Mouse (Mus musculus) kidney, adult 9 months (tissue): Measurements from ENCODE around the gene Gbgt1.
"Not testable (repeated sequence)": the region's sequence is repeated elsewhere in the genome, so short reads cannot be mapped to it uniquely, and the experiment has no call there.

Source experiments
- DNase-seq: peaks from one replicate; pipeline ENCODE4 v3.0.0; 2022

Gene Gbgt1

DNA sequence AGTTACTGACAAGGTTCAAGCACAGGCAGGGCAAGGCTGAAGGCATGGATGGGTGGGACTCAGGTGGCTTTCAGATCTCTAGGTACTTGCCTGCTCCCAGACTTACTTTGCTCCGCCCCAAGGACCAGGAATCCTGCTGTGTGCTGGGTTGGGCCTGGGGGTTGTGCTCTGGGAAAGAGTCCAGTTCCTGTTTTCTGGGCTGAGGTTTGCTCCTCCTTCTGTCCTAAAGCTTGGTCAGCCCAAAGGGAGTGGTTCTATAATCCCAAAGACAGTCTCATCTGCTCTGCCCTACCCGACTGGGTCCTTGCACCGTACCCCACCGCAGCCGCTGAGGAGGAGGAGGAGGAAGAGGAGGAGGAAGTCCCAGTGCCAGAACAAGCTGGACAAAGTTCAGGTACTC is at the start of gene Gbgt1:
Gene Gbgt1 (plus strand): TSS at position 221 of the 400 bp plus-strand sequence.
- DNase-seq: no peak

DNA sequence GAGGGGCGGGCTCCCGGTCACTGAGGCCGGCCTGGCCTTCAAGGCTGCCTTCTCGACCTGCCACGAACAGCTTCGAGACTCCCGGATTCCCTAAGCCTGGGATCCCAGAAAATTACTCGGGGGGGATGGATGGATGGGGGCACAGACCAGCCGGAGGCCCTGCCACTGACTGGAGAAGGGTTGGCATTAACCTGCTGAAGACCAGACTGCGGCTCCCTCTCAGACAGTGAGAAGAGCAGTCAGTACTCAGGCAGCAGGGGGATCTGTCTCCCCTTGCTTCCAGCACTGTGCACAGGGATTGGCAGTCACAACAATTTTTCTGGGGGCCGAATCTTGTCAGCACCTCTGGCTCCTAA is 49.4 kb upstream of the Gbgt1 start:
- DNase-seq: no peak

DNA sequence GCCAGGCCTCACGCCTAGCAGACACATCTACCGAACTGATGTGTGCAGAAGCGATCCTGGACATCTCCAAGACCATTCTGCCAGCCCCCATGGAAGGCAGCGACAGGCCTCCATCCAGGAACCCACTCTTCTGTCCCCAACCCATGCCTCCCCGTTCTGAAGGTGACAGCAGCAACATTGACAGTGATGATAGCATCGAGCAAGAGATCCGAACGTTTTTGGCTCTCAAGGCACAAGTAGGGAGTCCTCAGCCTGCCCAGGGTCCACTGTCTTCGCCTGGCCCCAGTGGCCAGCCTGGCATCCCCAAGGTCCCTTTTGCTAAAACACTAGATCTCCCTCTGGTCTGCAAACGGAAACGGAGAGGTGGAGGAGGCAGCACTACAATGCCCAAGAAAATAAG is 45.0 kb upstream of the Gbgt1 start:
- DNase-seq: no peak

DNA sequence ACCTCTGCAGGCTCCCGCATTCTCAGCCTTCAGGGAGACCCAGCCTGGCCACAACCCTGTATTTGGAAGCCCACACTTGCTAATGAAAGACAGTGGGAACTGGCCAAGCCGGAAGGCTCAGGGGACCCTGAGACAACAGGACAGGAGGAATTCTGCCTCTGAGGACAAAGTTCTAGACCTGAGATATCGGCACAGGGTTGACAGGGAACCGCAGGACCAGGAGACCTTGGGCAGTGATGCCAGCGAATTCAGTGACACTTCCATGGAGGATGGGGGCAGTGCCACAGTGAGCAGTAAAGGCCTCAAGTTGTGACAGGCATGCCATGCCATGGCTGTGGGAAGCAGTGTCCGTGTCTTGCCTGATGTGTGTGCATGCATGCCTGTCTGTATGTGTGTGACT is 43.2 kb upstream of the Gbgt1 start:
- no peak for DNase-seq

DNA sequence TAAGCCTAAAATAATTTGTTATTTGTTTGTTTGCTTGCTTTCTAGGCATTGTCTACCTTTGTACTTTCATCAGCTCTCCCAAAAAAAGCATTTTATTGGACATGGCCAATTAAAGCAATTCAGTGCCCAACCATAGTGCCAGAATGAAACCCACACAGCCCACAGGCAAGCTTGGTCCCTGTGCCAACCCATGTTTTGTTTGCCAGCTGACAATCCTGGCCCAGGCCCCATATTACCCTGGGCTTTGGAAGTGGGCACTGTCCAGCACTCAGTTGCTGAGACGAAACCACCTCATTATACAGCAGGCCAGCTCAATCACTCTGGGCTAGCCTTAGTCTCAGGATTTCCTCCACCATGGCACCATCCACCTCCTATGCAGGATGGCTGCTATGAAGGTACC is 40.1 kb upstream of the Gbgt1 start:
- no peak for DNase-seq

DNA sequence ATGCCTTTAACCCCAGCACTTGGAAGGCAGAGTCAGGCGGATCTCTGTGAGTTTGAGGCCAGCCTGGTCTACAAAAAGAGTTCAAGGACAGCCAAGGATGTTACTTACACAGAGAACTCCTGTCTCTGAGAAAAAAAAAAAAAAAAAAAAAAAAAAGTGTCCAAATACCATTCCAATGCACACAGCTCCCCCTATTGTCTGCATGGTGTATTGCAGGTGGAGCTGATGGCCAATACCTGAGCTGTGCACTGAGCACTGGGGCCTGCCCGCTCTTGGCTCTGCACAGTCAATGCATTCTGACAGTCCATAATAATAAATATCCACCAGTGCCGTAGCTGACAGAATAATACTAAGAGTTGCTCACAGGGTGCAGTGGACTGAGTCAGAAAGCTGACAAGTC is 32.8 kb upstream of the Gbgt1 start:
- peak; percentile 75 for DNase-seq

DNA sequence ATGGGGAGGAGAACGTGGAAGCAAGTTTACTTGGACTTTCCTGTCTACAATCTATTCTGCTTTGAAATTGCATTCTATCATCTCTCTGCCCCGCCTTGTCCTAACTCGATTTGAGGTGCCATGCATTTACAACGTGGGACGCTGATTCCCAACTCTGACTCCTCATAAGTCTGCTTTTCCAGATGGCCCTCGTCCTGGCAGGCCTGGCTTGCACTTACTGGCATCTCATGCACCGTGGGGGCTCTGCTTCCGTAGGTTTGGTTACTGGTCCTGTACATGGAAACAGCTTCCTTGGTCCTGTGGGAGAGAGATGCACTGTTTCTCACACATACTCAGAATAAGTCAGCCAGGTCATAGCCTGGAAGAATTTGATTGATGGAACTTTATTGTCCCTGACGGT is 31.8 kb upstream of the Gbgt1 start:
- DNase-seq: no peak

DNA sequence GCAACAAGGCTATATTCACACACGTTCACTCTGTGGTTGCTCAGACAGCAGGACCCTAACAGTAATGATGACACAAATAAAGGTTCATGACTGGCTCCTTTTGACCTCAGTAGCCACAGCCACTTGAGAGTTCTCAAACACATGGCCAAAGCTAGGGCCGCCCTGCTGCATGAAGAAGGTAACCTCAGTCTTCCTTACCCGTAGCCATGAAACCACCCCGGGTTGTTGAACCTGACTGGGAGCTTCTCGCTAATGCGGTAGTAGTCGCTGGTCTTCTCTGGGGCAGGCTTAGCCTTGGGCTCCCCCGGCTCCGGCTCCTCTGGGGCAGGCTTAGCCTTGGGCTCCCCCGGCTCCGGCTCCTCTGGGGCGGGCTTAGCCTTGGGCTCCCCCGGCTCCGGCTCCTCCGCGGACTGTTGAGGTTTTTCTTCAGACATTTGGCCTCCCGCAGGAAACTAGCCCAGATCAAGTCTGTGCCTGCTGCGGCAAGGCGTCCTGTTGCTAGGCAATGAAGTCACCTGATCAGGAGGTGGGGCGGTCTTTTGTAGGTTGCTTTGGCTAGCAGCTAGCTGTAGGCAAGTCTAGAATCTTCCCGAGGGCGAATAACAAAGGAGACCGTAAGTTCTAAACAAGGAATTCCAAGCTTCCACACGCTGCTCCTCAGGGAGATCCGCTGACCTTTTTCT is 30.7 kb upstream of the Gbgt1 start, which contains the start of gene 1700007K13Rik:
Gene 1700007K13Rik (minus strand): TSS at position 497 of the 683 bp plus-strand sequence.
- peak; percentile 83 for DNase-seq

DNA sequence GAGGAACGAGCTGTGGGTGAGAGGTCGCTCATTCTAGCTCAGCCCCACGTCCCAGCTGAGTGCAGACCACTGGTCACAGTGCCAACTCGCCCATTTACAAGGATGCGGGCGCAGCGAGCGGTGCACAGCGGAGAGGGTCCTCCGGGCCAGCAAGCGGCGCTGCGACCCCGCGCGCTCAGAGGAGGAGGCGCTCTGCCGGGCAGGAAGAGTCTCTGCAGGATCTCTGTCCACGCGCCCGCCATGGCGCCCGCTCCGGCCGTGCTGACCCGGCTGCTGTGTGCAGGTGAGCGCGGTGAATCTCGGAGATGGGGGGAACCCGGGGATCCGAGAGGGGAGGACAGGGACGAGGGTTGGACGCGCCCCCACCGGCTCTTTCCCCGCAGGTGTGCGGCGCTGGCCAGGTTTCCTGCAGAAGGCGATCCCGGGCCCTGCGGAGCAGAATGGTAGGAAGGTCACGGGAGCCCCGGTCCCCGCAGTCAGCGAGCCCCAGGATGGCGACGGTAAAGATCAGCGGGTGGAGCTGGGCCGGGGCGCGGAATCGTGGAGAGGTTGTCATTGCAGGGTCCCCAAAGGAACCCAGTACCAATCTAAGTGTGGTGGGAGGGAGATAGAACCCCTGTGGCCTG is 28.7 kb upstream of the Gbgt1 start, which contains the start of gene Mrps2:
Gene Mrps2 (plus strand): TSS at position 207 of the 626 bp plus-strand sequence.
- peak; percentile 84 for DNase-seq

DNA sequence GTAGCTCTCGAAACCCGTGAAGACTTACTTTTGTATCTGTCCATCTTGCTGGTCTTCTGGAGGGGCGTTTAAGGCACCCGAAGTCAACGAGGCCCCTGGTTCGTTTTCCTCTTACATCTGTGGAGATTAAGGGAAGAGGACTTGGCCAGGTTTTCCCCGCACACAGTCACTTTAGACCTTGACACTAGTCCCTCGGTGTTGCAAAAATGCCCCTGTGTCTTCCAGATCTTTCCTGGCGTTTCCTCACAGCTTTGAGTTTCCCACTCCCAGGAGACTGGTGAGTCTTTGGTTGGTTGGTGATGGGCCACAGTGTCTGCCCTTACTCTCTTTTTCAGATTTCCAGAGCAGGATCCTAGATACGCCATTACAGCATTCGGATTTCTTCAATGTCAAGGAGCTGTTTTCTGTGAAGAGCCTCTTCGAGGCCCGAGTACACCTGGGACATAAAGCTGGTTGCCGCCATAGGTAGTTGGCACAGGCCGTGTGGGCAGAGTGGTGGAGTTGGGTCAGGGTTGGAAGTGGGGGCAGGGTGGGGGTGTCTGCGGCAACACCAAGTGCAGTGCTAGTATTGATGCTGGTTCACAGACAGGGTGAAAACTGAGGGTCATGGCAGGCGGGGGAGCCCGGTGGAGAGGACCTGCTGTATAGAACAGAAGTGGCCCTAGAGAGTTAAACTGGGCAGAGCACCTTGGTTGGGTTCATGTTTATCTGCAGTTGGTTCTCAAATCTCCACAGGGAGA is 28.0 kb upstream of the Gbgt1 start:
- no peak for DNase-seq

DNA sequence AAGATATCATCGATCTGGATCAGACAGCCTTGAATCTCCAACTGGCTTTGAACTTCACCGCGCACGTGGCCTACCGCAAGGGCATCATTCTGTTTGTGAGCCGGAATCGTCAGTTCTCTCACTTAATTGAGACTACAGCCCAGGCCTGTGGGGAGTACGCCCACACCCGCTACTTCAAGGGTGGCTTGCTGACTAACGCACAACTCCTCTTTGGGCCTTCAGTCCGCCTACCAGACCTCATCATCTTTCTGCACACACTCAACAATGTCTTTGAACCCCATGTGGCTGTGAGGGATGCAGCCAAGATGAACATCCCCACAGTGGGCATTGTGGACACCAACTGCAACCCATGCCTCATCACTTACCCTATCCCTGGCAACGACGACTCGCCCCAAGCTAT is 27.2 kb upstream of the Gbgt1 start:
- DNase-seq: no peak

DNA sequence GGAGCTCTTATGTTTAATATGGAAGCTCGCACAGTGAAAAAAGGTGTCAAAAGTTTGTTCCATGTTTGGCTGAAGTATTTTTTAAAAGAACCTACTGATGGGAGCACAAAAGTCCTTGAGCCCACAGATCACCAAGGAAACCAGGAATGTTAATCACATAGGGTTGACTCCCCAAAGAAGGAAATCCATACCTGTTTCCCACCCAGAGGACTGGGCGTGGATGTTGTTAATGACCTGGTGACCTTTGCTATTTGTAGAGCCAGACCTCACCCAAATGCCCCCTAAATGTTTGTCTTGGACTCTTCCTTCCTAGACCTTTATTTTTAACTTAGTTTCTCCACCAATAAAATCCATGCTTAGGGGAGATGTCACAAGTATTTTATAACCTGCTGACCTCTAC is 26.1 kb upstream of the Gbgt1 start:
- DNase-seq: no peak

DNA sequence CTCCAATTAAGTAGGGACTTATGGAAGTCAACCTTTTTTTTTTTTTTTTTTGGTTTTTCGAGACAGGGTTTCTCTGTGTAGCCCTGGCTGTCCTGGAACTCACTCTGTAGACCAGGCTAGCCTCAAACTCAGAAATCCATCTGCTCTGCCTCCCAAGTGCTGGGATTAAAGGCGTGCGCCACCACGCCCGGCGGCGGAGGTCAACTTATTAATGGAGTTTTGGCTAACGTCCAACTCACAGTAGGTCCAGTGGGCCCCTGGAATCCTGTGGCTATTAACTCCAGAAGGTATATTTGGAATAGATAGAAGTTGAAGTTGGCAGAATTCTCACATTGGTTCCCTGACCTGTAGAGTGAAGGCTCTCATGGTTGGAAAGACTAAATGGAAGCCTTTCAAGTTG is 24.7 kb upstream of the Gbgt1 start:
- DNase-seq: not testable (repeated sequence)

DNA sequence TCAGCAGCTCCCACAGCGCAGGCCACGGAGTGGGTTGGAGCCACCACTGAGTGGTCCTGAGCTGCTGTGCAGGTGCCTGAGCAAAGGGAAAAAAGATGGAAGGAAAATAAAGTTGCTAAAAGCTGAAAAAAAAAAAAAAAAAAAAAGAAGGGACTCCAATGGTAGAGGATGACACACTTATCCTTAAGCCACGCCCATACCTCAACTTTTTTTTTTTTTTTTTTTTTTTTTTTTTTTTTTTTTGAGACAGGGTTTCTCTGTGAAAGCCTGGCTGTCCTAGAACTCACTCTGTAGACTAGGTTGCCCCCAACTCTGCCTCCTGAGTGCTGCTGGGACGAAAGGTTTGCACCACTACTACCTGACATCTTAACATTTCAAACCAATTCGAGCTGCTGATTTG is 18.7 kb upstream of the Gbgt1 start:
- DNase-seq: not testable (repeated sequence)

DNA sequence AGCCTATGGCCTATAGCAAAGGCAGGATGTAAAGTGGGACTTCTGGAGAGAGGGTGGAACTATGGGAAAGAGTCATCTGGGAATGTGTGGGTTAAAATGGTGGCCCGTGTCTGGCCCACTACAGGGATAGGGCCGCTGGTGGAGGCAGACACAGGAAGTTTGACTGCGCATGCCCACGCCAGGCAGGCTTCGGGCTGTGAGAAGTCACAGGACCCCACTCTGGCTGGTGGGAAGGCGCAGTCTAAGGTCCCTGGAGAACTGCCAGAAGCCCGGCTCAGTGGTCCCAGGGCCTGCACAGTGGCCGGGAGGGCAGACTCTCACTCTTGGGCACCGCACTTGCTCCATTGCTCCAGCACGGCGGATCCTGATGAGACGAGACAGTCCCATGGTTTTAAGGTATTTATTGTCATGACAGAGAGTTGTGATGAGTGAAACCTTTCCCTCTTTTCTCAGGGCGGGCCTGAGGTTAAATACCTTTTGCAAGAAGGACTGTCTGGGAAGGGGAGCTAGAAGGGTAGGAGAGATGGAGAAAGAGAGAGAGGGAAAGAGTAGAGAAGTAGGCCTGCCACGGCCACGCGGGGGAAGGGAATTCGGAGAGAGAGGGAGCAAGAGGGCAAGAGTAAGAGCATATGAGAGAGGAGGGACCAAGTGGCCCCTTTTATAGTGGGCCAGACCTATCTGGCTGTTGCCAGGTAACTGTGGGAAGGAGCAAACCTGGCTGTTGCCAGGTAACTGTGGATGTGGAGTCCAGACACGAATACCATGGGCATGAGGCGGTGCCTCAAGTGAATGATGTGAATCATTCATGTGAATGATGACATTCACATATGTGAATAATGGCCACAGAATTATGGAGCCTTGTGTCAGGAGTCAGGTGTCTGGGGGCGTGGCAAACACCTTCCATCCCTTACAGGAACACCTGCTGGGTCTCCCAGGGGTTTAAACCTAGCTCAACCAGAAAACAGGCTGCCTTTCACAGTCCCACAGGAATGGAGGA is 17.2 kb upstream of the Gbgt1 start:
- DNase-seq: no peak

DNA sequence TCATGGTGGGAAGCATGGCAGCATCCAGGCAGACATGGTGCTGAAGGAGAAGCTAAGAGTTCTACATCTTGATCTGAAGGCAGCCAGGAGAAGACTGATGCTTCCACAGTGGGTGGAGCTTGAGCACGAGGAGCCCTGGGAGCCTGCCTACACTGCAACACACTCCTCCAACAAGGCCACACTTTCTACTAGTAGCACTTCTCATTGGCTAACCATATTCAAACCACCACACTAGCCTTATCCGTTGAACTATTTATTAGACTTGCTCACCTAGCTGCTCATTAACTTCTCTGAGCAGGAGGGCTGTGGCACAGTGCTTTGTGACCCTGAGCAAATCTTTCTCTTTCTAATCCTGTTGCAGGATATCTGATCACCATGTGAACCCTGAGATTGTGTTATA is 12.8 kb upstream of the Gbgt1 start:
- DNase-seq: peak; percentile 73

DNA sequence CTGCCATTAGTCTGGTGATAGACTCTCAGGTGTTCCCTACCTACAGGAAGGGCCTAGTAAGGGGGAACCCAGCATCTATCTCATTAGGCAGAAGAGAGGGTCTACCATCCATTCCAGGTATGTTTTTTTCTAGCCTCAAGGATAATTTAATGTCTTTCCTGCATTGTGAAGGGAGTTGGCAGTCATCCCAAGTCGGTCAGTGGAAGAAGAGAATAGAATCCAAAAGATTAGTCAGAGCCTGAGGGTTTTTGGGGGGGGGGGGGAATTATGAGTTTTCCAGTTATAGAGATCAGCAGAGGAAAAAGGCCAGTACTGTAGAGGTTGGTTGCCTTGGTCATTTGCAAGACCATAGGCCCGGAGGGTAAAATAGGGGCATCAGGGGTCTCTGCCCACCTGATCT is 2.2 kb upstream of the Gbgt1 start:
- no peak for DNase-seq

DNA sequence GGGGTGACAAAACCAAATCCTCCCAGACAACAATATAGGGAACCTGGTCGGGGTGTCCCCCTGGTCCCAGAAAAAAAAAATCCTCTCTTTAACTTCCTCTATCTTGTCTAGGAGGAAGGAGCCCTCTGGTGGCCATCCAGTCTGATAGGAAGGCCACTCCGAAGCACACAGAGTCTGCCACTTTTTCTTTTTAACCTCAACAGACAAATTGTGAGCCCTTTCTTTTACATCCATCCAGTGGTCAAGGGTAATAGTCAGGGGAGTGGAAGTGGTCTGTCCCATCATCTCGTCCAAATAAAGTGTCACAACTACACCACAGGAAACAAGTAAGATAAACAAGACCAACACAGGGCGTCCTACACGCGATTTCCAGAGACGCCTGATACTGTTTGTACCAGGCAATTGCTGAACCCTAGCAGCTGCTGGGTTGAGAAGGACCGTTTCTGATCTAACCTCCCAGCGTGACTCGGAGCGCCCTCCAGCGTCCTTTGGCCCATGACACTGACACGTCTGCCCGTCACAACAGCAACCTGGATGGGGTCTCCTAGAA is 1.4 kb upstream of the Gbgt1 start:
- DNase-seq: peak; percentile 38

DNA sequence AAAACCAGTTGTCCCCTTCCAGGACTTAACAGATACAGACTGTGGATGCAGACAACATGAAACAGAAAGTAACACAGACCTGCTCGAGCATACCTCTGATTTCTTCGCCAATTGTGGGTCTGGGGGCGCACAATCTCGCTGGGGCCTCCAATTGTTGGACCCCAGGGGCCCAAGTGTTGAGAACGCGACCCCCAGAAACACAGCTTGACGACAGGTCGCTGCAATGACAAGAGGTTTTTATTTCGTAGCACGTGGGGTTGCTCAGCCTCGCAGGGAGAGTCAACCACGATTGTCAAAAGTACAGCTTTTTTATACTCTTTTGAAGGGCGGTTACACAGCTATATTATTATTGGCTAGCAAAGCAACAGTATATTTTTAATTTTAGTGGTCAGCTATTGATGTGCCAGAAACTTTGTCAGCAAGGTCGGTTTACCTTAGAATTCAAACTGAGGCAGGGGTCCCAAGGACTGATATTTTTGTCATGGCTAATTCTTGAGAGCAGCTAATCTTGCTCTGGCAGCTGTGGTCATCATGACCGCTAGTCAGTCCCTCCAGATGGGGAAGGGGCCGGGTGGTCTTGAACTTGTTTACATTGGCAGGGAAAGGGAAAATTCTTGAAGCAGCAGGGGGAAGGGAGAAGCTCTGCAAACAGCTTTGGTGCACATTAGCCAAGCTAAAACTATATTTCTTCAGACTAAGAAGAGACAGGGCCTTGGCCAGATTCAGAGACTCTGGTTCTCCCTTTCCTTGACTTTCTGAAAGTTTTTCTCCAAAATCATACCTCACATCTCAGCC is 693 bp upstream of the Gbgt1 start:
- DNase-seq: no peak

DNA sequence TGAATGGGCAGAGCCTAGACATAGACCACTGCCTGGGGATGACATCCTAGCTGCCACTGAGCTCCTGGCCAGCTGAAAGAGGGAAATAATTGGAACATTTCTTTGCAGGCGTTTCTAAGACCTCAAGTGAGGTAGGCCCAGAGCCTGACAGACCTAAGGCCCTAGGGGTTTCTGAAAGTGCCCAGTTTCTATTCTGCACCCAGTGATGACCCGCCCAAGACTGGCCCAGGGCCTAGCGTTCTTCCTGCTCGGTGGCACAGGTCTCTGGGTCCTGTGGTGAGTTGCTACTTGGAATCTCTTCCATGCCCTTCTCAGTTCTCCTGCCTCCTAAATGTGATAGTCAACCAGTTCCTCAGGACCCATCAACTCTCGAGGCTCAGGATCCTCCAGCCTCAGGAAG is 870 bp downstream of the Gbgt1 start:
- DNase-seq: no peak

DNA sequence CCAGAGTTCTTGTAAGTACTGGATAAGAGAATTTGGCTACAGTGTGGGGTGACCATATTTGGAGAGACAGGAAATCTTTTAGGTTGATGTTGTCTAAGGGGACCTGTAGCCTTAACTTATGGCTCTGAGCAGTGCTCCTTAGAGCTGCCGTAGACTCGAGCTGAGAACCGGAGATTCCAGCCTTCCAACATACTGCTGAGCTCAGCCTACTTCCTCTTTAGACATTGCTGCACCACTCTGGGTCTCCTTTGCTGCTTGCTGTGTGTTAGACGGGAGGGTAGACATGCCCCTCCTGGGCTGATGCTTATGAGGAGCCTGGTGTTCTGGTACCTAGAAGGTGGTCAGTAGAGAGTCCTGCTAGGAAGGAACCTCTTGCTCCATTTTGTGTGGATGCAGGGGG is 1.7 kb downstream of the Gbgt1 start:
- DNase-seq: no peak

DNA sequence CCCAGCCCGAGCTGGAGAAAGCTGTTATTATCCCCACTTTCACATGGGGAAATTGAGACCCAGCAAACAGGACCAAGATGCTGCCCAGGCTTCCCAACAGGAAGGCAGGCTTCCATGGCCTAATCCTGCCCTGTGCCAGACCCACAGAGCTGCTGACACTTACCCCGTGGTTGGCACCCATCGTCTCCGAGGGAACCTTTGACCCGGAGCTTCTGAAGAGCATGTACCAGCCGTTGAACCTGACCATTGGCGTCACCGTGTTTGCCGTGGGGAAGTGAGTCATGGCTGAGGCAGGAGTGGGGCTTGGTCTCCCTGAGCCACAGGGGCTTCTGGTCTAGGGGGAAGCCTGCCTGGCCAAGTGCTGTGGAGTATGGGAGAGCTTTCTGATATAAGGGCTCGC is 6.3 kb downstream of the Gbgt1 start:
- DNase-seq: peak; percentile 53
